Mouse (Mus musculus) lung, postnatal 0 days (tissue): Measurements from ENCODE around the gene Engase.

ENCODE experiments used
- CTCF ChIP-seq: IDR thresholded peaks from 2 replicates; pipeline ENCODE4 v1.5.1; 2016; ENCODE audit warnings: antibody characterized with exemption, mild to moderate bottlenecking
- EP300 ChIP-seq: IDR thresholded peaks from 2 replicates; pipeline ENCODE4 v1.6.1; 2016; ENCODE audit warnings: antibody characterized with exemption, mild to moderate bottlenecking, control low read depth

GRCm38 (mm10) chr11:118427266-118427779, 49.3 kb upstream of the Engase start:
- TF ChIP-seq EP300 (no peak), CTCF (no peak)
